Mouse (Mus musculus) heart, embryonic 10.5 days (tissue): ENCODE measurements around the gene Csmd2. TPM values are rescaled to one million over a fixed set of nuclear protein-coding genes. Genes with fewer than 3 reads are reported as not detected.

Source experiments
- DNase-seq: peaks from one replicate; pipeline ENCODE4 v3.0.0-alpha.2; 2017; ENCODE audit warnings: low spot score
- H3K27ac ChIP-seq: fragments of 300-500 bp; sonication (generic); 2 replicates; pipeline ENCODE4 v1.5.1; 2016; ENCODE audit warnings: mild to moderate bottlenecking
- H3K27me3 ChIP-seq: fragments of 300-500 bp; sonication (generic); 2 replicates; pipeline ENCODE4 v1.6.1; 2016; ENCODE audit warnings: mild to moderate bottlenecking; ENCODE audit not compliant: poor library complexity, insufficient read depth, severe bottlenecking
- H3K36me3 ChIP-seq: fragments of 300-500 bp; sonication (generic); 2 replicates; pipeline ENCODE4 v1.6.1; 2016; ENCODE audit warnings: mild to moderate bottlenecking, moderate library complexity
- H3K4me1 ChIP-seq: fragments of 300-500 bp; sonication (generic); 2 replicates; pipeline ENCODE4 v1.6.1; 2016; ENCODE audit warnings: mild to moderate bottlenecking
- H3K4me3 ChIP-seq: fragments of 300-500 bp; sonication (generic); 2 replicates; pipeline ENCODE4 v1.5.1; 2016; ENCODE audit warnings: mild to moderate bottlenecking, moderate library complexity
- H3K9me3 ChIP-seq: fragments of 300-500 bp; sonication (generic); 2 replicates; pipeline ENCODE4 v1.6.1; 2016; ENCODE audit warnings: mild to moderate bottlenecking, moderate library complexity
- WGBS: fragments of 180-500 bp; shearing (Covaris S2); methylation state at CpG from one replicate; pipeline ENCODE4 v1.1.7; 2016; 5-methylcytosine and 5-hydroxymethylcytosine counted together
- polyA plus RNA-seq: library from polyadenylated mRNA; unstranded; fragments of >200 nt; fragmentation: Nextera tagmentation; extraction: Ambion mirVana; gene quantifications from 2 replicates; pipeline ENCODE4 v1.2.1, GENCODE M21; 2016

Gene Csmd2
- polyA plus RNA-seq, 1 experiment from 2014 or later = 0.26 TPM

GRCm38 (mm10) chr4:128241075-128241853, 253.6 kb downstream of the Csmd2 start:
- WGBS = 53% methylated on average over 19 of the region's 19 CpGs
- Histone ChIP-seq H3K9me3 (no peaks in the 10 kb centered on the region), H3K27me3 (no peaks in the 10 kb centered on the region), H3K4me1 (no peaks in the 10 kb centered on the region; the same call in 1 of the 2 replicates), H3K36me3 (no peaks in the 10 kb centered on the region), H3K4me3 (no peak overlapping the region), H3K27ac (no peak overlapping the region)
- DNase-seq = no peak

- H3K9me3 ChIP-seq = no peaks in the 10 kb centered on the region
- DNase-seq = no peak
- H3K27ac ChIP-seq = no peak overlapping the region
- no peak overlapping the region for H3K4me3 ChIP-seq
- no peaks in the 10 kb centered on the region for H3K27me3 ChIP-seq
- H3K4me1 ChIP-seq = no peaks in the 10 kb centered on the region; the same call in 1 of the 2 replicates
- WGBS = 68% methylated on average over 2 of the region's 2 CpGs
- no peaks in the 10 kb centered on the region for H3K36me3 ChIP-seq
These were observed 254.2 kb downstream of the Csmd2 start for GRCm38 (mm10) chr4:128241854-128242356.

GRCm38 (mm10) chr4:128245201-128245600, 257.5 kb downstream of the Csmd2 start:
- H3K4me1 ChIP-seq = no peaks in the 10 kb centered on the region; the same call in 1 of the 2 replicates
- WGBS = 40% methylated on average over 2 of the region's 2 CpGs
- no peak for DNase-seq
- no peaks in the 10 kb centered on the region for H3K36me3 ChIP-seq
- H3K27me3 ChIP-seq = no peaks in the 10 kb centered on the region
- H3K4me3 ChIP-seq = no peak overlapping the region
- H3K27ac ChIP-seq = no peak overlapping the region
- no peaks in the 10 kb centered on the region for H3K9me3 ChIP-seq

GRCm38 (mm10) chr4:128248676-128249075, 261.0 kb downstream of the Csmd2 start:
- Histone ChIP-seq H3K9me3 (no peaks in the 10 kb centered on the region), H3K27ac (no peak overlapping the region), H3K27me3 (no peaks in the 10 kb centered on the region), H3K4me3 (no peak overlapping the region), H3K36me3 (no peaks in the 10 kb centered on the region), H3K4me1 (no peaks in the 10 kb centered on the region)
- peak; percentile 77 for DNase-seq
- WGBS = 9% methylated on average over 5 of the region's 5 CpGs

GRCm38 (mm10) chr4:128259211-128259610, 271.6 kb downstream of the Csmd2 start:
- H3K4me1 ChIP-seq = no peaks in the 10 kb centered on the region
- no peak overlapping the region for H3K27ac ChIP-seq
- H3K4me3 ChIP-seq = no peak overlapping the region
- no peaks in the 10 kb centered on the region for H3K9me3 ChIP-seq
- WGBS = 86% methylated on average over 5 of the region's 5 CpGs
- no peaks in the 10 kb centered on the region for H3K27me3 ChIP-seq
- no peaks in the 10 kb centered on the region for H3K36me3 ChIP-seq
- DNase-seq = no peak

GRCm38 (mm10) chr4:128260907-128261560, 273.4 kb downstream of the Csmd2 start, which contains the start of gene Hmgb4:
Hmgb4 (minus strand) TSS chr4:128260957.
- no peak within 1 kb of the TSS for H3K4me3 ChIP-seq
- H3K27ac ChIP-seq = no peak within 1 kb of the TSS
- no peaks in the 10 kb centered on the region for H3K27me3 ChIP-seq
- H3K9me3 ChIP-seq = peaks cover under 1% of the 10 kb centered on the region; the same call in 1 of the 2 replicates
- H3K4me1 ChIP-seq = no peaks in the 10 kb centered on the region
- no peaks in the 10 kb centered on the region for H3K36me3 ChIP-seq
- WGBS = 75% methylated on average over 8 of the region's 8 CpGs
- DNase-seq = no peak

- Histone ChIP-seq H3K36me3 (no peaks in the 10 kb centered on the region), H3K9me3 (peaks cover 4% of the 10 kb centered on the region; the same call in 1 of the 2 replicates), H3K4me1 (no peaks in the 10 kb centered on the region), H3K27ac (no peak overlapping the region), H3K4me3 (no peak overlapping the region), H3K27me3 (no peaks in the 10 kb centered on the region)
- no peak for DNase-seq
- 81% methylated on average over 5 of the region's 5 CpGs for WGBS
These were observed 276.8 kb downstream of the Csmd2 start for GRCm38 (mm10) chr4:128264491-128264890.

- WGBS = 76% methylated on average over 3 of the region's 3 CpGs
- H3K27me3 ChIP-seq = no peaks in the 10 kb centered on the region
These were observed 277.7 kb downstream of the Csmd2 start for GRCm38 (mm10) chr4:128265341-128265740.

GRCm38 (mm10) chr4:128269261-128269875, 281.7 kb downstream of the Csmd2 start:
- H3K36me3 ChIP-seq = no peaks in the 10 kb centered on the region
- H3K4me1 ChIP-seq = no peaks in the 10 kb centered on the region
- no peak overlapping the region for H3K27ac ChIP-seq
- no peak overlapping the region for H3K4me3 ChIP-seq
- no peak for DNase-seq
- peaks cover 4% of the 10 kb centered on the region; the same call in 1 of the 2 replicates for H3K9me3 ChIP-seq
- no peaks in the 10 kb centered on the region for H3K27me3 ChIP-seq
- 82% methylated on average over 9 of the region's 9 CpGs for WGBS

More at GRCm38 (mm10) chr4:128265341-128265740, 277.7 kb downstream of the Csmd2 start:
- DNase-seq = no peak
- Histone ChIP-seq H3K27ac (no peak overlapping the region), H3K9me3 (peaks cover 4% of the 10 kb centered on the region; the same call in 1 of the 2 replicates), H3K36me3 (no peaks in the 10 kb centered on the region), H3K4me3 (no peak overlapping the region), H3K4me1 (no peaks in the 10 kb centered on the region)

GRCm38 (mm10) chr4:128270177-128270576, 282.5 kb downstream of the Csmd2 start:
- no peak overlapping the region for H3K27ac ChIP-seq
- WGBS = 79% methylated on average over 10 of the region's 10 CpGs
- no peaks in the 10 kb centered on the region for H3K36me3 ChIP-seq
- no peak for DNase-seq
- no peak overlapping the region for H3K4me3 ChIP-seq
- no peaks in the 10 kb centered on the region for H3K4me1 ChIP-seq
- no peaks in the 10 kb centered on the region for H3K27me3 ChIP-seq
- peaks cover 4% of the 10 kb centered on the region; the same call in 1 of the 2 replicates for H3K9me3 ChIP-seq

GRCm38 (mm10) chr4:128270931-128271330, 283.3 kb downstream of the Csmd2 start:
- H3K27ac ChIP-seq = no peak overlapping the region
- DNase-seq = no peak
- no peak overlapping the region for H3K4me3 ChIP-seq
- no peaks in the 10 kb centered on the region for H3K4me1 ChIP-seq
- H3K9me3 ChIP-seq = peaks cover 4% of the 10 kb centered on the region; the same call in 1 of the 2 replicates
- no peaks in the 10 kb centered on the region for H3K27me3 ChIP-seq
- WGBS = 85% methylated on average over 19 of the region's 19 CpGs
- H3K36me3 ChIP-seq = no peaks in the 10 kb centered on the region

- Histone ChIP-seq H3K4me1 (peaks cover 6% of the 10 kb centered on the region; the same call in 1 of the 2 replicates), H3K9me3 (no peaks in the 10 kb centered on the region), H3K4me3 (no peak overlapping the region), H3K36me3 (no peaks in the 10 kb centered on the region), H3K27me3 (no peaks in the 10 kb centered on the region), H3K27ac (no peak overlapping the region)
- WGBS = 68% methylated on average over 6 of the region's 6 CpGs
- no peak for DNase-seq
These were observed 284.8 kb downstream of the Csmd2 start for GRCm38 (mm10) chr4:128272501-128272900.
